Mouse (Mus musculus) myocyte (in vitro differentiated cells): ENCODE measurements around the gene Zfp688.

Source experiments
- E2F4 ChIP-seq: IDR thresholded peaks from one replicate; pipeline ENCODE4 v1.6.1; 2011; ENCODE audit warnings: mild to moderate bottlenecking, control low read depth, moderate library complexity; ENCODE audit not compliant: insufficient read depth
- MYOD1 ChIP-seq, 3 experiments: IDR thresholded peaks; one replicate each; pipeline ENCODE4 v1.6.1; 2011; ENCODE audit warnings: control low read depth in 2 of 3, low read depth in 2 of 3, mild to moderate bottlenecking in 2 of 3, moderate library complexity in 1 of 3; ENCODE audit not compliant: insufficient read length in 2 of 3, control insufficient read depth in 1 of 3
- POLR2A ChIP-seq: IDR thresholded peaks from one replicate; pipeline ENCODE4 v1.6.1; 2011; ENCODE audit warnings: low read depth, mild to moderate bottlenecking, control low read depth, moderate library complexity; ENCODE audit not compliant: insufficient read length
- POLR2AphosphoS2 ChIP-seq: IDR thresholded peaks from one replicate; pipeline ENCODE4 v1.6.1; 2011; ENCODE audit warnings: low read depth, control low read depth; ENCODE audit not compliant: insufficient read length
- USF1 ChIP-seq: IDR thresholded peaks from one replicate; pipeline ENCODE4 v1.6.1; 2011; ENCODE audit warnings: low read depth, mild to moderate bottlenecking, control low read depth, moderate library complexity

GRCm38 (mm10) chr7:127443976-127444375 lies 22.1 kb upstream of the Zfp688 start:
- TF ChIP-seq POLR2A (no peak), POLR2AphosphoS2 (no peak), USF1 (no peak), E2F4 (no peak), MYOD1 (IDR thresholded peaks at IDR 0.05; ENCODE audit: control insufficient read depth in 1 of 3, insufficient read length in 2 of 3, low read depth in 2 of 3) (no peak)
